Mouse (Mus musculus) ES-E14 (cell line): ENCODE measurements around the gene Rint1. TPM values are rescaled to one million over a fixed set of nuclear protein-coding genes. Genes with fewer than 3 reads are reported as not detected.
A peak's percentile ranks its signal among the peaks of the same experiment; 100 is the strongest.
"Not testable (repeated sequence)": the region's sequence is repeated elsewhere in the genome, so short reads cannot be mapped to it uniquely, and the experiment has no call there.

Source experiments
- DNase-seq: peaks from one replicate; pipeline ENCODE4 v3.0.0-alpha.2; 2013; ENCODE audit warnings: low read depth, low spot score
- H3K27ac ChIP-seq: 2 replicates; pipeline ENCODE4 v1.5.1; 2012; ENCODE audit warnings: low read depth, mild to moderate bottlenecking, low read length, moderate library complexity, mixed read lengths; ENCODE audit not compliant: poor library complexity, insufficient read depth, severe bottlenecking
- H3K36me3 ChIP-seq: 2 replicates; pipeline ENCODE4 v1.6.1; 2012; ENCODE audit warnings: mild to moderate bottlenecking, low read length, moderate library complexity, mixed read lengths; ENCODE audit not compliant: control insufficient read depth, poor library complexity, insufficient read depth, severe bottlenecking
- H3K4me1 ChIP-seq, 2 experiments: fragments of 150-350 bp in 1 of 2; sonication (generic) in 1 of 2; 2 replicates each; pipeline ENCODE4 v1.6.1; 2012; ENCODE audit warnings: low read length in 2 of 2, mild to moderate bottlenecking in 1 of 2, mixed read lengths in 1 of 2; ENCODE audit not compliant: control insufficient read depth in 2 of 2, insufficient read depth in 2 of 2, poor library complexity in 1 of 2
- H3K4me3 ChIP-seq, 2 experiments: fragments of 150-350 bp in 1 of 2; sonication (generic) in 1 of 2; 2 replicates each; pipeline ENCODE4 v1.5.1; 2012; ENCODE audit warnings: low read length in 2 of 2, low read depth in 1 of 2, mild to moderate bottlenecking in 1 of 2, mixed read lengths in 1 of 2; ENCODE audit not compliant: insufficient read depth in 1 of 2, poor library complexity in 1 of 2, severe bottlenecking in 1 of 2
- H3K9ac ChIP-seq: 2 replicates; pipeline ENCODE4 v1.6.1; 2012; ENCODE audit warnings: low read depth, mild to moderate bottlenecking, low read length, mixed read lengths; ENCODE audit not compliant: poor library complexity, insufficient read depth, severe bottlenecking
- H3K9me3 ChIP-seq: fragments of 150-350 bp; sonication (generic); 2 replicates; pipeline ENCODE4 v1.6.1; 2012; ENCODE audit warnings: low read depth, mild to moderate bottlenecking, low read length; ENCODE audit not compliant: control insufficient read depth, insufficient read depth
- CHD2 ChIP-seq: IDR thresholded peaks from 2 replicates; pipeline ENCODE4 v1.6.1; 2014; ENCODE audit warnings: mild to moderate bottlenecking, low read depth, low read length, inconsistent platforms
- HCFC1 ChIP-seq: IDR thresholded peaks from 2 replicates; pipeline ENCODE4 v1.6.1; 2012; ENCODE audit warnings: low read length, inconsistent platforms, borderline replicate concordance; ENCODE audit not compliant: insufficient read depth
- MAFK ChIP-seq: IDR thresholded peaks from 2 replicates; pipeline ENCODE4 v1.6.1; 2014; ENCODE audit warnings: mild to moderate bottlenecking, low read depth, low read length, inconsistent platforms; ENCODE audit not compliant: insufficient read depth
- ZC3H11A ChIP-seq: IDR thresholded peaks from 2 replicates; pipeline ENCODE4 v1.6.1; 2012; ENCODE audit warnings: low read depth, mild to moderate bottlenecking, inconsistent platforms, low read length, borderline replicate concordance
- ZNF384 ChIP-seq: IDR thresholded peaks from 2 replicates; pipeline ENCODE4 v1.6.1; 2012; ENCODE audit warnings: low read depth, low read length, inconsistent platforms
- in situ Hi-C, 2 experiments: fragments of 600-800 bp; cut with MboI; formaldehyde crosslinking; loops; one replicate each; pipeline ENCODE4 v1.15.1; 2025; ENCODE audit warnings: low sequenced_read_pairs in 2 of 2, inconsistent platforms in 1 of 2; ENCODE audit not compliant: unreplicated experiment in 2 of 2
- total RNA-seq: library from RNA; depleted of rRNA; stranded (reverse); fragments of 300-350 nt; gene quantifications from 2 replicates; pipeline ENCODE4 v1.2.3, GENCODE M21; 2012

Rint1 gene
- total RNA-seq, 1 experiment: 12.0 TPM

- no peak overlapping the region for H3K9ac ChIP-seq
- no peak overlapping the region for H3K4me3 ChIP-seq
- in situ Hi-C loops: no loop called here
- H3K27ac ChIP-seq: no peak overlapping the region
- DNase-seq: no peak
- TF ChIP-seq ZC3H11A (no peak), MAFK (no peak), ZNF384 (no peak), CHD2 (no peak), HCFC1 (no peak)
- H3K36me3 ChIP-seq: no peaks in the 10 kb centered on the region; the same call in 1 of the 2 replicates
- H3K4me1 ChIP-seq: peaks cover 0 to 7% of the 10 kb centered on the region in 2 experiments; a peak in 2 of 4 replicates
- no peaks in the 10 kb centered on the region for H3K9me3 ChIP-seq
These were observed 34.8 kb downstream of the Rint1 start for GRCm38 (mm10) chr5:23822306-23822705.

- Histone ChIP-seq H3K27ac (no peak overlapping the region), H3K9ac (no peak overlapping the region), H3K4me1 (peaks cover 0 to 5% of the 10 kb centered on the region in 2 experiments; a peak in 1 of 4 replicates), H3K4me3 (peak overlapping the region in 1 of 2 experiments; percentile 32; a peak in 2 of 4 replicates), H3K36me3 (no peaks in the 10 kb centered on the region; the same call in 1 of the 2 replicates), H3K9me3 (no peaks in the 10 kb centered on the region)
- no peak for DNase-seq
- in situ Hi-C loops: no loop called here
- TF ChIP-seq HCFC1: no peak
- no peak for TF ChIP-seq CHD2
- TF ChIP-seq ZC3H11A: no peak
- TF ChIP-seq MAFK: no peak
- no peak for TF ChIP-seq ZNF384
These were observed 36.7 kb downstream of the Rint1 start for GRCm38 (mm10) chr5:23824171-23824733.

GRCm38 (mm10) chr5:23826321-23827004 is 39.0 kb downstream of the Rint1 start:
- peaks cover 0 to 5% of the 10 kb centered on the region in 2 experiments; a peak in 1 of 4 replicates for H3K4me1 ChIP-seq
- peak; percentile 77 for DNase-seq
- H3K9me3 ChIP-seq: no peaks in the 10 kb centered on the region
- no peaks in the 10 kb centered on the region for H3K36me3 ChIP-seq
- no peak overlapping the region for H3K9ac ChIP-seq
- in situ Hi-C loops: no loop called here
- no peak overlapping the region for H3K27ac ChIP-seq
- TF ChIP-seq MAFK: no peak
- no peak for TF ChIP-seq ZNF384
- no peak for TF ChIP-seq CHD2
- no peak for TF ChIP-seq ZC3H11A
- no peak for TF ChIP-seq HCFC1
- no peak overlapping the region for H3K4me3 ChIP-seq

- no peak overlapping the region for H3K9ac ChIP-seq
- in situ Hi-C loops: no loop called here
- H3K36me3 ChIP-seq: no peaks in the 10 kb centered on the region
- no peak overlapping the region for H3K4me3 ChIP-seq
- H3K9me3 ChIP-seq: no peaks in the 10 kb centered on the region
- no peak overlapping the region for H3K27ac ChIP-seq
- TF ChIP-seq HCFC1: no peak
- no peak for TF ChIP-seq ZC3H11A
- TF ChIP-seq MAFK: no peak
- TF ChIP-seq CHD2: no peak
- TF ChIP-seq ZNF384: no peak
- H3K4me1 ChIP-seq: no peaks in the 10 kb centered on the region
- no peak for DNase-seq
These were observed 43.6 kb downstream of the Rint1 start for GRCm38 (mm10) chr5:23830897-23831752.

- in situ Hi-C loops, H3K4me3 ChIP-seq, DNase-seq, H3K27ac ChIP-seq, H3K4me1 ChIP-seq, H3K36me3 ChIP-seq, H3K9ac ChIP-seq, H3K9me3 ChIP-seq: not testable (repeated sequence)
These were observed 48.2 kb downstream of the Rint1 start for GRCm38 (mm10) chr5:23835691-23836090.
